Mouse (Mus musculus) limb, embryonic 14.5 days (tissue): ENCODE measurements around the gene Plce1. TPM values are rescaled to one million over a fixed set of nuclear protein-coding genes. Genes with fewer than 3 reads are reported as not detected.

Source experiments
- ATAC-seq: fragments of 200-750 bp; cut with Nextera tagmentation; 2 replicates; pipeline ENCODE4 v1.8.0; 2017; ENCODE audit warnings: low read depth, moderate number of reproducible peaks, moderate TSS enrichment; ENCODE audit not compliant: low FRiP score
- DNase-seq: peaks from one replicate; pipeline ENCODE4 v3.0.0-alpha.2; 2015; ENCODE audit warnings: low spot score
- H3K27ac ChIP-seq: fragments of 300-500 bp; sonication (generic); replicated peaks from 2 replicates; pipeline ENCODE4 v1.5.1; 2014; ENCODE audit warnings: low read depth, mild to moderate bottlenecking, low read length, moderate library complexity, mixed read lengths
- H3K27me3 ChIP-seq: fragments of 300-500 bp; sonication (generic); 2 replicates; pipeline ENCODE4 v1.6.1; 2014; ENCODE audit warnings: low read length, mixed read lengths; ENCODE audit not compliant: control insufficient read depth, insufficient read depth
- H3K36me3 ChIP-seq: fragments of 300-500 bp; sonication (generic); 2 replicates; pipeline ENCODE4 v1.6.1; 2014; ENCODE audit warnings: mild to moderate bottlenecking, low read length, moderate library complexity, mixed read lengths; ENCODE audit not compliant: control insufficient read depth, insufficient read depth
- H3K4me1 ChIP-seq: fragments of 300-500 bp; sonication (generic); 2 replicates; pipeline ENCODE4 v1.6.1; 2014; ENCODE audit warnings: antibody characterized with exemption, low read length, mixed read lengths; ENCODE audit not compliant: control insufficient read depth, insufficient read depth
- H3K4me2 ChIP-seq: fragments of 300-500 bp; sonication (generic); replicated peaks from 2 replicates; pipeline ENCODE4 v1.6.1; 2014; ENCODE audit warnings: low read depth, mild to moderate bottlenecking, low read length, moderate library complexity; ENCODE audit not compliant: severe bottlenecking
- H3K4me3 ChIP-seq: fragments of 300-500 bp; sonication (generic); replicated peaks from 2 replicates; pipeline ENCODE4 v1.5.1; 2014; ENCODE audit warnings: low read length
- H3K9ac ChIP-seq: fragments of 300-500 bp; sonication (generic); 2 replicates; pipeline ENCODE4 v1.6.1; 2014; ENCODE audit warnings: mild to moderate bottlenecking, low read depth, low read length, moderate library complexity; ENCODE audit not compliant: severe bottlenecking
- H3K9me3 ChIP-seq: fragments of 300-500 bp; sonication (generic); 2 replicates; pipeline ENCODE4 v1.6.1; 2016; ENCODE audit warnings: low read length; ENCODE audit not compliant: control insufficient read depth
- POLR2A ChIP-seq: fragments of 200-500 bp; IDR thresholded peaks from 2 replicates; pipeline ENCODE4 v1.8.0; 2012; ENCODE audit warnings: inconsistent platforms, mild to moderate bottlenecking, moderate library complexity, borderline replicate concordance; ENCODE audit not compliant: insufficient read depth, insufficient read length; ENCODE audit errors: extremely low read depth
- WGBS: fragments of 180-500 bp; shearing (Covaris S2); extraction: QIAGEN DNeasy Blood & Tissue Kit; methylation state at CpG from one replicate; pipeline ENCODE4 v1.1.7; 2014; 5-methylcytosine and 5-hydroxymethylcytosine counted together
- polyA plus RNA-seq, 2 experiments: library from polyadenylated mRNA; depleted of rRNA in 1 of 2; stranded (reverse) in 1 of 2; unstranded in 1 of 2; fragments of >200 nt; fragmentation: Nextera tagmentation in 1 of 2; extraction: Ambion mirVana in 1 of 2; gene quantifications; 2 replicates each; pipeline versions ENCODE4 v1.2.1 to v1.2.3; 2012 to 2014

The Plce1 gene
- polyA plus RNA-seq, 2 experiments: 12.6 to 13.3 TPM

DNA sequence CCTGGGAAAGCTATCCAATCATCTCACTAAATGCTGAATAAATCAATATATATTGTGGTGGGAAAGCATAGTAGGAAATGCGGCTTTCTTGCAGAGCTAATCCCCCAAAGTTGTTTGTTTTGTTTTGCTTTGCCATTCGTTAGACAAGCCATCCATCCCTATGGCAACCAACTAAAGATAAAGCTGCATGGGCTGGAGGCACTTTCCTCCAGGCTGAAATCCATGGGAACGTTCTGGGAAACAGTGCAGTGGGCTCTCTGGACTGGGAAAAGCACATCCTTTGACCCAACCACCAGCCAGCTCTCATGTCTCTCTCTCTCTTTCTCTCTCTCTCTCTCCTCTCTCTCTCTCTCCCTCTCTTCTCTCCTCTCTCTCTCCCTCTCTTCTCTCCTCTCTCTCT lies 248.4 kb downstream of the Plce1 start:
- no peak for ATAC-seq

DNA sequence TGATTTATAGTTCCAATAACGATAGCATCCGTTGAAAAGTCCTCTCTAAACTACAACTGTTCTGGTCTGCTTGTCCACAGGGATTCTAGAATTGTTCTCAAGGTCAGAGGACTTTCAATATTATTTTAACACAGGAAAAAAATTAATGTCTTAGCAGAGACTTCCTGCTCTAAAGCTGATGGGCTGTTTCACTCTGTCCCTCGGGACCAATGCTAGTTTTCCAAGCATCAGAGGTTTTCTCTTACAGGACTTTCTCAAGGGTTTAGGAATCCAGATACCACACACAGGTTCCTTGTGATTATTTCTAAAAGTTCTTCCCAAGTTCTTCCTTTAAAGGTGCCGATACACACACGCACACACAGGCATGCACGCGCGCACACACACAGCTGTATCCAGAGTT lies 263.6 kb downstream of the Plce1 start:
- Histone ChIP-seq H3K9me3 (no peaks in the 10 kb centered on the region), H3K27ac (no peak overlapping the region), H3K4me2 (no peak overlapping the region), H3K9ac (no peak overlapping the region), H3K27me3 (no peaks in the 10 kb centered on the region), H3K4me1 (peaks cover 19% of the 10 kb centered on the region), H3K4me3 (no peak overlapping the region), H3K36me3 (peaks cover 2% of the 10 kb centered on the region)
- no peak for TF ChIP-seq POLR2A
- 29% methylated on average over 8 of the region's 8 CpGs for WGBS
- peak; percentile 30; the same call in 1 of the 2 replicates for ATAC-seq
- DNase-seq: peak; percentile 57

More for the DNA sequence above, 248.4 kb downstream of the Plce1 start:
- peaks cover under 1% of the 10 kb centered on the region; the same call in 1 of the 2 replicates for H3K9me3 ChIP-seq
- peaks cover 20% of the 10 kb centered on the region; the same call in 1 of the 2 replicates for H3K36me3 ChIP-seq
- H3K27me3 ChIP-seq: no peaks in the 10 kb centered on the region
- no peak for TF ChIP-seq POLR2A
- no peak overlapping the region for H3K4me3 ChIP-seq
- DNase-seq: no peak
- no peak overlapping the region for H3K9ac ChIP-seq
- WGBS: 33% methylated on average over 3 of the region's 3 CpGs
- no peaks in the 10 kb centered on the region for H3K4me1 ChIP-seq
- H3K27ac ChIP-seq: no peak overlapping the region
- H3K4me2 ChIP-seq: no peak overlapping the region

DNA sequence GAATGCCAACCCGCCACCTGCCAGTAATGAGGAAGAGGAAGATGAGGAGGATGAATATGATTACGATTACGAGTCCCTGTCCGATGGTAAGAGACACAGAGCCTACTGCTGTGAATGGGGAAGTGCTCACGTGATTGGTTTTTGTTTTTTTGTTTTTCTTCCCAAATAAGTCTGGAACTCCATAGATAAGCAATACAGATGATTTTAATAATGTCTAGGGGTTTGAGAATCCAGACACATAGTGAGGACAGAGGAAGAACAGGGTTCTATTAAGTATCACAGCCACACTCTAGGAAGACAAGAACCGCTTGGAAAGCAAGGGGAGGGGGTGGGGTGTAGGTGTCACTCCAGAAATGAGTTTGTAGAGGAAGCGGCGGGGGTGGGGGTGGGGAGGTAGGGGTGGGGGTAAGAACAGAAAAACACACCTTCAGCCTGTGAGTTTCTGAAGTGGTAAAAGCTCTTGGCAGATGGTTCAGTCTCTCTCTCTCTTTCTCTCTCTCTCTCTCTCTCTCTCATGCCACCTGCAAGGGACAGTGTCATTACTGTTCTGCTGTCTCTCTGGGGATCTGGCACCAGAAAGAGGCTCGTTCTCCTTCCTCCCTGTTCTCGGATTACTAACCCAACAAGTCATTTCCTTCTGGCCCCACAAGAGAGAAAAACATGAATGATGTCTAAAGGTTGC lies 265.0 kb downstream of the Plce1 start:
- Histone ChIP-seq H3K4me2 (no peak overlapping the region), H3K36me3 (peaks cover 6% of the 10 kb centered on the region), H3K9ac (no peak overlapping the region), H3K9me3 (no peaks in the 10 kb centered on the region), H3K27ac (no peak overlapping the region; the same call in 1 of the 2 replicates), H3K27me3 (no peaks in the 10 kb centered on the region), H3K4me3 (no peak overlapping the region), H3K4me1 (peaks cover 19% of the 10 kb centered on the region)
- DNase-seq (no peak), ATAC-seq (no peak)
- WGBS: 61% methylated on average over 10 of the region's 10 CpGs
- no peak for TF ChIP-seq POLR2A

DNA sequence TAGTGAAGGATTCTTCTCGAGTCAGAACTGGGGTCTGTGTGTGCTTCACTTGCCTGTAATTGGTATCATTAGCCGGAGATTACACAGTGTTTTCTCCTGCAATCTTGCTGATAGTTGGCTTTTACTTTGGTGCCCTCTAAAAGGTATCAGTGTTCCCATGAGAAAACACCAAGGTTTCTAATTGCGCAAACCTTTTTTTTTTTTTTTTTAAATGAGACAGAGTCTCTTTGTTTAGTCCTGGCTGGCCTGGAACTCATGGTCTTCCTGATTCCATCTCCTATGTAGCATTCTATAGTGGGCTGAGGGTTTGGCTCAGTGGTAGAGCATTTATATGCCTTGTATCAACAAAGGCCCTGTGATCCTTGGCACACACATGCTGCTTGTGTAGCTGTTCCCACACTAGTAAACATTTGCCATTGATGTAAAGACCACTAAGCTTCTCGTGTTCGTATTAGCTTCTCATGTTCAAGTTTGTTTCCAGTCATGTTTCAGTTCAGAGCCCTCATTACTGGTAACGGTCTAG lies 265.6 kb downstream of the Plce1 start:
- H3K27ac ChIP-seq: no peak overlapping the region; the same call in 1 of the 2 replicates

DNA sequence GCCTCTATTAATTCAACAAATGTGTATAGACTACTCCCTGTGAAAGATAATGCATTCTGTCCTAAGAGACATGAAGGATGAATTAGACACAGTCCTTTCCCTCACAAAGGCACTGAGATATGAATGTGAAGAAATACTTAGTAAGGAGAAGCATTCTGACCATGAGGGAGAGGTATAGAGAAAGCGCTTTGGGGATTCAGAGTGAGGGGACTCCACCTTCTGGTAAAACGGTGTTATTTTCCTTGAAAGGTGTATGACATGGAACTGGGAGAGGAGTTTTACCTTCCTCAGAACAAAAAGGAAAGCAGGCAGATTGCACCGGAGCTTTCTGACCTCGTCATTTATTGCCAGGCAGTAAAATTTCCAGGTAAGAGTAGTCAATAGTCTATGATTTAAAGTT lies 269.3 kb downstream of the Plce1 start:
- DNase-seq: no peak
- Histone ChIP-seq H3K27me3 (no peaks in the 10 kb centered on the region), H3K4me1 (peaks cover 11% of the 10 kb centered on the region), H3K36me3 (peaks cover 10% of the 10 kb centered on the region), H3K9me3 (no peaks in the 10 kb centered on the region), H3K4me2 (no peak overlapping the region), H3K27ac (no peak overlapping the region), H3K9ac (no peak overlapping the region), H3K4me3 (no peak overlapping the region)
- no peak for TF ChIP-seq POLR2A
- 47% methylated on average over 4 of the region's 4 CpGs for WGBS
- ATAC-seq: no peak

More for the DNA sequence above, 265.6 kb downstream of the Plce1 start:
- no peaks in the 10 kb centered on the region for H3K27me3 ChIP-seq
- TF ChIP-seq POLR2A: no peak
- no peak overlapping the region for H3K4me3 ChIP-seq
- H3K9ac ChIP-seq: no peak overlapping the region
- no peak for DNase-seq
- peaks cover 19% of the 10 kb centered on the region for H3K4me1 ChIP-seq
- no peak overlapping the region for H3K4me2 ChIP-seq
- 38% methylated on average over 6 of the region's 6 CpGs for WGBS
- no peak for ATAC-seq
- no peaks in the 10 kb centered on the region for H3K9me3 ChIP-seq
- peaks cover 10% of the 10 kb centered on the region for H3K36me3 ChIP-seq
